Mouse (Mus musculus): Measurements from ENCODE around the gene Shcbp1l.

DNA sequence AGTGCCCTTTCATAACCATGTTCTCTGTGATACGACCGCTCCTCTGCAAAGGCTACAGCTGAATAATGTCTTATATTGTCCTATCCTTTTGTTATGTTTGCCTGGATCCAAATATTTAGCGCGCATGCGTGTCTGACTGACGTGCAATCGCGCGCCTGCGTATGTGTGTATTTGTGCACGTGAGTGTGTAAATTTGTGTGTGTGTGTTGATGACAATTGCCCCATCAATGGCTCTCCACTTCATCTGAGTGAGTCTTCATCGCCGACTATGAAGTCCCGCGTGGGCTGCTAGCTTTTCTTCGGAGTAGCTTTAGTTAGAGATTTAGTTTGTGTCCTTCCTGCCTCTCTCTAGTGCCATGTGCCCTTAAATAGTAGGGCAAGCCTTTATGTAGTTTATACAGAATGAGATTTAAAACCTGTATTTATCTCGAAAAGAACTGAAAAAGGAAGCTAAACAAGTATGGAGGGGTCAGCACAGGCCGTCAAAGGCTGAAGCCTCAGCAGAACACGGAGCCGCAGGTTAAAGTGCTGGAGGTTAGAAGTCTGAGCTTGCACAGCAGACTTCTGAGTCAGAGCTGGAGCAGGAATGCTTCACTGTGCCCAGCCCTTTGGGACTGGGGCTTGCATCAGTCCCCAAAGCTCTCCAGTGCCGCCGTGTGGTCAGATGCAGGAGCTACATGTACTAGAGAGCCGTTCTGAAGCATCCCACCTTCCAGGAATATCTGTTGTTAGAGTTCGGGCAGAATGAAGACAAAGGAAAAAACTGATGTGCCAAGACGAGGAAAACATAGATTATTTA is 38.5 kb upstream of the Shcbp1l start:
- TF ChIP-seq POLR2A (IDR thresholded peaks at IDR 0.05; ENCODE audit: borderline replicate concordance, control insufficient read depth, low read depth, low read length) (no peak), CTCF (IDR thresholded peaks at IDR 0.05; ENCODE audit: control insufficient read depth, insufficient read depth, low read length) (peak; percentile 80)
